Mouse (Mus musculus) E14TG2a.4 (cell line): ENCODE results near the gene Sestd1.

Experiments
- CTCF ChIP-seq: conservative IDR thresholded peaks from 2 replicates; pipeline ENCODE4 v1.5.1; 2014; ENCODE audit warnings: low read length
- NANOG ChIP-seq: IDR thresholded peaks from 2 replicates; pipeline ENCODE4 v1.6.1; 2014; ENCODE audit warnings: borderline replicate concordance, low read length, mixed read lengths

DNA sequence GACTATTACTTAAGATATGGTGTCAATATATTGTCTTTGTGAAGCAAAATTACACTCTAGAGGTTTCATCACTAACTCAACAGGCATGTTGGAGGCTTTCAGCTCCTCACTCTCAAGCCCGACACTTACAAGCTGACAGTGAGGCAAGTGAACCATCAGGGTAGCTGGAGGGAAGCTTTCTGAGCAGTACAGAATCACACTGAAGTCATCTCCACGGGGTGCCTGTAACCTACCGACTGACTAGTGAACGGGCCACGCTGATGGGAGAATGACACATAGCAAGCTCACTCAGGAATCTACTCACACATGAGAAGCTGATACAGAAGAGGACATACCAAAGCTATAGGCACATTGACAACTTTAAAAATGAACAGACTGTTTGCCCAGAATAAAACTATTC is 67.5 kb downstream of the Sestd1 start:
- no peak for TF ChIP-seq CTCF
- no peak for TF ChIP-seq NANOG
